ENCODE assay signal across 17 mouse cellular contexts in genomic region chr12:36140401-36140800, GRCm38 (mm10). TPM values are rescaled to one million over a fixed set of nuclear protein-coding genes. Genes with fewer than 3 reads are reported as not detected.
DNase-seq lines count a peak whose midpoint lies in the region; ATAC-seq lines count a peak whose summit lies in the region.
"Had no signal": no experiment of that assay in that cellular context is flagged by ENCODE, and none has a peak within 500 bp of the region (broad histone marks: within the 10 kb centered on the region; RNA-seq: fewer than 3 reads in every experiment).

No protein-coding gene starts in this region.

- WGBS in heart, embryonic 15.5 days, result 82% methylated on average over 6 of the region's 6 CpGs

- peaks cover 28% of the 10 kb centered on the region for H3K4me1 ChIP-seq in heart, embryonic 15.5 days (replicated peaks)
- H3K4me1 ChIP-seq: forebrain, embryonic 12.5 days; hindbrain, embryonic 13.5 days; liver, embryonic 15.5 days had no signal

- no peak for ATAC-seq in heart, embryonic 15.5 days (replicated peaks; ENCODE audit: insufficient number of reproducible peaks, insufficient read depth, low FRiP score, low read depth)
- ATAC-seq: intestine, postnatal 0 days had no signal

- H3K36me3 ChIP-seq in heart, embryonic 15.5 days, result no peaks in the 10 kb centered on the region
- H3K36me3 ChIP-seq: liver, embryonic 15.5 days had no signal

- DNase-seq in adrenal gland, adult 2 months, result peak; percentile 3
- no peak for DNase-seq in adrenal gland, adult 18-20 months (ENCODE audit: low spot score in 2 of 2)
- DNase-seq in heart, postnatal 25 days (ENCODE audit: low spot score), result no peak
- peak; percentile 18 to 23 for DNase-seq in left cerebral cortex, postnatal 14 days (ENCODE audit: low spot score in 2 of 2)
- DNase-seq in left cerebral cortex, postnatal 36 days (ENCODE audit: low spot score in 2 of 2), result no peak
- DNase-seq in brain, adult 2 months (ENCODE audit: low read depth, low spot score), result peak; percentile 63
- no peak for DNase-seq in cerebellum, postnatal 14 days
- DNase-seq: gastrocnemius, postnatal 36 days; thymus, postnatal 4 days had no signal

- intact Hi-C loops in heart, postnatal 25 days (cut with DNase I), result no loop called here
- intact Hi-C loops in left cerebral cortex, postnatal 14 days (cut with DNase I), result no loop called here
- intact Hi-C loops in left cerebral cortex, postnatal 36 days (cut with DNase I), result no loop called here

- H3K9me3 ChIP-seq in heart, embryonic 15.5 days (replicated peaks), result no peaks in the 10 kb centered on the region
- H3K9me3 ChIP-seq: forebrain, embryonic 12.5 days; heart, embryonic 12.5 days; hindbrain, embryonic 13.5 days; limb, embryonic 13.5 days; liver, embryonic 15.5 days; neural tube, embryonic 13.5 days had no signal

- H3K4me3 ChIP-seq in heart, embryonic 15.5 days, result no peak overlapping the region
- H3K4me3 ChIP-seq: forebrain, embryonic 12.5 days; heart, embryonic 12.5 days; hindbrain, embryonic 13.5 days; limb, embryonic 13.5 days; liver, embryonic 15.5 days; neural tube, embryonic 13.5 days had no signal

- 0 out of 2 replicates have a peak overlapping the region, but pooled peaks have one; percentile 4 for H3K27ac ChIP-seq in heart, embryonic 15.5 days
- H3K27ac ChIP-seq: forebrain, embryonic 12.5 days; hindbrain, embryonic 13.5 days; limb, embryonic 13.5 days; liver, embryonic 15.5 days; neural tube, embryonic 13.5 days had no signal

- H3K27me3 ChIP-seq in heart, embryonic 15.5 days, result no peaks in the 10 kb centered on the region
- H3K27me3 ChIP-seq: forebrain, embryonic 12.5 days; heart, embryonic 12.5 days; hindbrain, embryonic 13.5 days; limb, embryonic 13.5 days; liver, embryonic 15.5 days; neural tube, embryonic 13.5 days had no signal

- H3K4me2 ChIP-seq in heart, embryonic 15.5 days, result no peak overlapping the region
- H3K4me2 ChIP-seq: forebrain, embryonic 12.5 days; heart, embryonic 12.5 days; hindbrain, embryonic 13.5 days; limb, embryonic 13.5 days; liver, embryonic 15.5 days; neural tube, embryonic 13.5 days had no signal

- no peak overlapping the region for H3K9ac ChIP-seq in heart, embryonic 15.5 days
- H3K9ac ChIP-seq: forebrain, embryonic 12.5 days; heart, embryonic 12.5 days; hindbrain, embryonic 13.5 days; limb, embryonic 13.5 days; liver, embryonic 15.5 days; neural tube, embryonic 13.5 days had no signal

RNA-seq across cellular contexts. Expression of gene Ankmy2, which starts 16.5 kb away (rescaled TPM):
- 10 to 100 TPM; 29.5 to 31.2 TPM for total RNA-seq in adrenal gland, adult 2 months (2021)
- polyA plus RNA-seq in adrenal gland, adult 2 months (2012; rRNA removed), result 3.0 and 4.0 TPM in 2 replicates
- 10 to 100 TPM; 20.7 to 28.0 TPM for total RNA-seq in adrenal gland, adult 18-20 months (2021)
- polyA plus RNA-seq in heart, embryonic 15.5 days (2015; fragmentation: Nextera tagmentation; extraction: Ambion mirVana), result 26.7 and 27.0 TPM in 2 replicates
- total RNA-seq in heart, postnatal 25 days (2021), result 10 to 100 TPM; 15.5 to 17.1 TPM
- 10 to 100 TPM; 50.3 to 53.3 TPM for total RNA-seq in left cerebral cortex, postnatal 14 days (2021)
- 10 to 100 TPM; 50.3 to 54.1 TPM for total RNA-seq in left cerebral cortex, postnatal 36 days (2021)

RNA-seq across cellular contexts. Expression of gene Bzw2, which starts 17.5 kb away (rescaled TPM):
- total RNA-seq in adrenal gland, adult 2 months (2021), result 10 to 100 TPM; 21.8 to 22.4 TPM
- polyA plus RNA-seq in adrenal gland, adult 2 months (2012; rRNA removed), result 1.6 and 2.1 TPM in 2 replicates
- 10 to 100 TPM; 19.1 to 20.3 TPM for total RNA-seq in adrenal gland, adult 18-20 months (2021)
- 186 and 205 TPM in 2 replicates for polyA plus RNA-seq in heart, embryonic 15.5 days (2015; fragmentation: Nextera tagmentation; extraction: Ambion mirVana)
- total RNA-seq in heart, postnatal 25 days (2021), result 100 to 1,000 TPM; 181 to 182 TPM
- 10 to 100 TPM; 72.2 to 78.2 TPM for total RNA-seq in left cerebral cortex, postnatal 14 days (2021)
- total RNA-seq in left cerebral cortex, postnatal 36 days (2021), result 10 to 100 TPM; 48.7 to 49.1 TPM

Comparison
In these comparisons a context has a peak if more than half of its experiments do, and no peak if none do; other contexts are left out.
1. DNase-seq: peak in adrenal gland, adult 2 months (single experiment), left cerebral cortex, postnatal 14 days (2 of 2) and brain, adult 2 months (single experiment); none in adrenal gland, adult 18-20 months (0 of 2), heart, postnatal 25 days (single experiment), left cerebral cortex, postnatal 36 days (0 of 2) and cerebellum, postnatal 14 days (0 of 2).